Mouse (Mus musculus) CD4-positive, CD25-positive, alpha-beta regulatory T cell, adult 2 months (primary cell): ENCODE measurements at regions not wholly inside any gene's neighbourhood (a gene's known extent, or its start where the extent isn't known, plus 50 kb on each side); places are given as distances from the start of the nearest gene placed in this dataset.

Source experiments
- DNase-seq: peaks from one replicate; pipeline ENCODE4 v3.0.0-alpha.2; 2012; ENCODE audit warnings: low read depth, low spot score

DNA sequence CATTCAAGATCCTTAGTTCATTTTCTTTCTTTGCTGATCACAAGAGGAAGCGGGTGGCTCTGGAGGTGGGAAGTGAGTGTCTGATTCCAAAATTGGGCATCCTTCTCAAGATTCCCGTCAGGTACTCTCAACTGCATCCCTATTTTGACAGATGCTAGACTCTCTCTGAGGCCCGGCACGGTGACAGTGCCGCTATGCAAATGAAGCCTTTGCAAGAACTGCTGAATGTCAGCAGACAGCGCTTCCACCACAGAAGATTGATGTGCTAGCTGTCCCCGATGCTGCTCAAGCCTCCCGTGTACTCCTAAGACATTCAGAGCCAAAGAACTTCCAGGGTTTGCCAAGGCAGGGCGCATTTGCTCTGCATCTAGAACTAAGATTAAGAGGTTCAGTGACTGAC is 50.9 kb upstream of the Cpne4 start:
- DNase-seq: no peak

GRCm38 (mm10) chr9:104490696-104491095 is 56.4 kb upstream of the Cpne4 start:
- no peak for DNase-seq

DNA sequence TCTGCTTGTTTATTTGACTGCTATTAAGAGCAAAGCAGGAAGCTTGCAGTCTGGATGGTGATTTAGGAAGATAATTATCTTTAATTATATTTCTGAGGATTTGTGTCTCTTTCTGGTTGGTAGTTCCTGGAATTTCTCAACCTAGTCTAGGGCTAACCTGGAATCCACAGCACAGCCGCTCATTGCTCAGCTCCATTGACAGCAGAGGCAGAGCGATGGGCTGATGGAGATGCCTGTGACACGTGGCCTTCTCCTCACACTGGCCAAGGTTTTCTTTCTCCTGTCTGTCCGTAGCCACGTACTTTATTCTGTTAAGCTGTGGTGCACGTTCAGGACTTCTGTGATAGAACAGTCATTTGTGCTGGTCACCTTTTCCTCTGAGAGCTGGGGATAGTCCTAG is 57.7 kb upstream of the Cpne4 start:
- DNase-seq: no peak

DNA sequence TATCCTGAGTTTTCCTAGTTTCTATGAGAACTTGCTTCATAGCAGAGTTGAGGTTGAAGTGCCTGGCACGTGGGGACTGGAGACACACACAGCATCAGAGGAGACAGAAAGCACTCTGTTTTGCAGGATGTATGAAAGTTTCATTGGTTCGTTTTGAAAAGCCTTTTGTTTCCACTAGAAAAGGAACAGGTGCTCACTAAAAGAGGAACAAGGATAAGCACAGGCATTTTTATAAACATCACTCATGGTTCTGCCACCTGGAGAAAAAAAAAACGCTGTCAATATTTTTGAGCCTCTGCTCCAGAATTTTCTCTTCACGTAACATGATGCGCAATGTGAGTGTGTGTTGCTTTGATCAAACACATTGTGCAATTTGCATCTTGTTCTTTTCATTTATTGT is 64.6 kb upstream of the Cpne4 start:
- no peak for DNase-seq

- no peak for DNase-seq
Measured at GRCm38 (mm10) chr9:104480683-104481082, 66.4 kb upstream of the Cpne4 start.

GRCm38 (mm10) chr9:104474831-104475230 is 72.3 kb upstream of the Cpne4 start:
- DNase-seq: no peak

- DNase-seq: no peak
Measured at GRCm38 (mm10) chr9:104467238-104467637, 79.8 kb upstream of the Cpne4 start.

DNA sequence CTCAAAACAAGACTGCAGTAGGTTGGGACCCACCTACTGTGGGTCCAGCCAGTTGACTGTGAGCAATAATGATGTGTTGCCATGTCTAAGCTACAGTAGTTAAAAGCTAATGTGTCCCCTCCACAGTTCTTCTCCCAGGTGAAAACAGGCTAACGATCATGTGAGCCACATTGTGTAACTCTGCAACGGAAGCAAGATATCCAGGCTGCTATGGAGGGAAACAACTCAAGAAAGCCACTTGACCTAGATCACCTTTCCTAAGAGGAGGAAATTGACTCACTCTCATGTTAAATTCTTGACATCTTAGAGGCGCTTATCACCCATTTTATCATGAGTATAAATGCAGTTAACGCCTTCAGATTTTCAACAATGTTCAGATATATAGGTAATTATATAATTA is 83.4 kb upstream of the Cpne4 start:
- DNase-seq: no peak

- no peak for DNase-seq
Measured at GRCm38 (mm10) chr9:104460133-104460532, 87.0 kb upstream of the Cpne4 start.

- no peak for DNase-seq
Measured at GRCm38 (mm10) chr9:104457635-104458034, 89.5 kb upstream of the Cpne4 start.

- DNase-seq: no peak
Measured at GRCm38 (mm10) chr9:104448577-104449165, 98.4 kb upstream of the Cpne4 start.

- peak; percentile 51 for DNase-seq
Measured at GRCm38 (mm10) chr9:104444906-104445305, 102.2 kb upstream of the Cpne4 start.

- no peak for DNase-seq
Measured at GRCm38 (mm10) chr9:104443236-104443635, 103.8 kb upstream of the Cpne4 start.

- no peak for DNase-seq
Measured at GRCm38 (mm10) chr9:104413021-104413420, 75.5 kb upstream of the Acpp start.

GRCm38 (mm10) chr9:104410211-104410610 is 72.7 kb upstream of the Acpp start:
- DNase-seq: peak; percentile 51

GRCm38 (mm10) chr9:104409381-104409780 is 71.8 kb upstream of the Acpp start:
- DNase-seq: no peak

DNA sequence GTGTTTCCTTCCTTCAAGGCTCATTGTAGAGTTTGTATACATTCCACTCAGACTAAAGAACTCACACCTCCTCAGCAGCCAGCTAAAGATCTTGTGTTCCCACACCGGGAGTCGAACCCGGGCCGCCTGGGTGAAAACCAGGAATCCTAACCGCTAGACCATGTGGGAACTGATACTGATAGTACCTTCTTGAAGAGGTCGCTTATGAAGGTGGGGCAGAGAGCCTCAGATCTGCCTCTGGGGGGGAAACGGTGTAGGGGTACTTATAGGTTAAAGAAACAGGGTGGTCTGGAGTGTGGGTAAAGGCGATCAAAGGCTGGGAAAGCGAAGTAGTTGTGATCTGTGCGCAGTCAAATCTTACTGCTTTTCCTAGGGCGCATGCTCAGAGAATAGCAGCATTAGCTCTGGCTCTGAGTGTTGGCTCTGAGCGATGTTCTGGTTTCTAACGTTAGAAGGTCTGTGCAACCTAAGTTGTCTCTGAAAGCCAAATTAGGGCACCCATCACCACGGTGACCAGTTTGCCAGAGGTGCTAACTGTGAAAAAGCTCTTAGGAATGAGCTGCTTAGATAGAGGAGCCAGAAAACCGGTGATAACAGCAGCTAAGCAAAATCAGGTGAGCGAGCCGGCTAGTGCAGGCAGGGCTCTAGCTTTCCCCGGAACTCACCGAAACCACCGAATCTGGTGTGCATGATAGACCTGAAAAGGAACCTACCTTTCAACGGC is 71.2 kb upstream of the Acpp start:
- DNase-seq: peak; percentile 8

DNA sequence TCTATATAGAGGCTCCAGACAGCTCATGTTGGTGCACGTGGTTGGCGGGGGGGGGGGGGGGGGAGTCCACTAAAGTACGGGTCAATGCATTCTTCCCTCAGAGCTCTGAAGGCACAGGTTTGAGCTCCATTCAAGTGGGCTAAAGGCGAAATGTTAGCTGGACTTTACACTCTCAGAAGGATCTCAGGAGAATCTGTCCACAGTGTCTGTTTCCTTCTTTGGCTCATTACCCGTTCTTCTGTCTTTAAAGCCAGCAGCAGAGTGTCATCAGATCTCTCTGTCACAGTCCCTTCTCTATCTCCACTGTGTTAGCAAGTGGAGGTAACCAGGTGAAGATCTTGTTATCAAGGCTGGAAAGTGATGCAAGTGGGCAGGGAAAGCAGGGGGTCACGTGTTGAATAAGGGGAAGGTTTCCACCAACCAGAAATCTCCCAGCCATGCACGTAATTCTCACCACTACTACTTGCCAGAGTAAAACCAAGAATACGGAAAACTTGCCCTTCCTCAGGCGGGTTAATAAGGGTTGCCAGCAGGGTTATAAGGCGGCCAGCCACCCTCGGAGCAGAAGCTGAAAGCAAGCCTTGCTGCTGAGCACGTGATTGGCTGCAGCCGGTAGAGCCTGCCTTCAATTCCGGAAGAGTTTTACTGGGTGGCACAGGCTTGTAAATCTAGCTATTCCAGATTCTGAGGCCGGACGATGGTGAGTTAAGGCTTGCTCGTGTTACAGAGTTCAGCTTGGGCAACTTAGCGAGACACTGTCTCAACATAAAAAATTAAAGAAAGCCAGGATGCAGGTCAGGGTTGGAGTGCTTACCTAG is 70.2 kb upstream of the Acpp start:
- DNase-seq: peak; percentile 48

- DNase-seq: no peak
Measured at GRCm38 (mm10) chr9:104407011-104407410, 69.5 kb upstream of the Acpp start.

DNA sequence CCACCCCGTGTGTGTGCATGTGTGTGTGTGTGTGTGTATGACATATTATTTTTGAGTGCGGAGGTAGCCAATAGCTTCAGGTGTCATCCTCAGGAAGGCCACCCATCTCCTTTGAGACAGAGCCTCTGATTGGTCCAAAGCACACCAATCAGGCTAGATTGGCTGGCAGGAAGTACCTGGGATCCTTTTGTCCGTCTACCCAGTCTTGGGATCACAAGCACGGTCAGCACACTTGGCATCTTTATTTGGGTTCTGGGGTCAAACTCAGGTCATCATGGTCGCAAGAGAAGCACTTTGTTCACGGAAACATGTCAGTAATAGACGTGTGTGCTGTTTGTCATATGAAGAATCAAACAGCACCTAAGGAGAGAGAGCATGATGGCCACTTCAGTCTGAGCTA is 68.9 kb upstream of the Acpp start:
- DNase-seq: no peak

DNA sequence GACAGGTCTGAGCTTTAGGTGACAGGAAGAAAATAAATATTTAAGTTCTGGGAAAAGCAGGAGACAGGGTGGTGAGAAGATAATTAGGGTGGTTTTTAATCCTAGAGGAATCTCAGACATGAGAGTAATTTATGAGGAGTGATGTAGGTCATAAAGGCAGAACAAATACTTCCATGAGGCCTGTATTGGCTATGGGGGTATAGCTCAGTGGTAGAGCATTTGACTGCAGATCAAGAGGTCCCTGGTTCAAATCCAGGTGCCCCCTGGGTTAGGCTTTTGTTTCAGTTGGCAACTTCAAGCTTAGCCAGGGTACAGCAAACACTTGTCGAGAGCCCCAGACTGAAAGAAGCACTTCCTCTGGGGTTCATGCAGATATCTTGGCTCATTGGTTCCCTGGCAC is 66.3 kb upstream of the Acpp start:
- no peak for DNase-seq

DNA sequence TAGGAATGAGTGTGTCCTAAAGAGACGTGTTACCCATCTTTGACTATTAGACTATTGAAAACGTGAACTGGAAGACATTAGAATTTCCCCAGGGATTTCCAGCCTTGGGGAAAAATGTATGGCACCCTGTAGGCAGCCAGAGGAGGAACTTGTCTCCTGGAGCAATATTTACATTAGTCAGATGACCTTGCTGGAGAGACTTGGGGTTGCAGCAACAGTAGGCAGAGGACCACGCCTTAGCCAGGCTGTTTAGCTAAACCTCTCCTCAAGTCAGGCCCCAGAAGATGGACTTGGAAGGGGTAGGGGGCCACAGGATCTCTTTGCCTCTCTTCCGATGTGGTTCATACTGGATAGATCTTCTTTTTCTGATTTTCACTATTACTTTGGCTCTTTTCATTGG is 64.1 kb upstream of the Acpp start:
- DNase-seq: no peak

GRCm38 (mm10) chr9:104399927-104400326 is 62.4 kb upstream of the Acpp start:
- no peak for DNase-seq
